Mouse (Mus musculus): ENCODE measurements around the gene Cdhr2. TPM values are rescaled to one million over a fixed set of nuclear protein-coding genes. Genes with fewer than 3 reads are reported as not detected.
A peak's percentile ranks its signal among the peaks of the same experiment; 100 is the strongest.

The Cdhr2 gene
- under 1 TPM; 0.07 to 0.08 TPM for total RNA-seq (2021)
- long read RNA-seq, experiment 1: 0 reads
- long read RNA-seq, experiment 2: 0 reads

GRCm38 (mm10) chr13:54701243-54701642 is at the start of gene Cdhr2:
TSS of gene Cdhr2 (plus strand) at chr13:54701461.
- no peak for DNase-seq (ENCODE audit: low spot score in 2 of 2)

- no peak for DNase-seq (ENCODE audit: low spot score in 2 of 2)
Measured at GRCm38 (mm10) chr13:54660877-54661276, 40.4 kb upstream of the Cdhr2 start.

GRCm38 (mm10) chr13:54661358-54661757 is 39.9 kb upstream of the Cdhr2 start:
- DNase-seq (ENCODE audit: low spot score in 2 of 2): no peak

- DNase-seq (ENCODE audit: low spot score in 2 of 2): no peak
Measured at GRCm38 (mm10) chr13:54663999-54664398, 37.3 kb upstream of the Cdhr2 start.

- no peak for DNase-seq (ENCODE audit: low spot score in 2 of 2)
Measured at GRCm38 (mm10) chr13:54664509-54664908, 36.8 kb upstream of the Cdhr2 start.

GRCm38 (mm10) chr13:54665062-54665461 is 36.2 kb upstream of the Cdhr2 start:
- DNase-seq (ENCODE audit: low spot score in 2 of 2): no peak

- no peak for DNase-seq (ENCODE audit: low spot score in 2 of 2)
Measured at GRCm38 (mm10) chr13:54670491-54670890, 30.8 kb upstream of the Cdhr2 start.

GRCm38 (mm10) chr13:54675895-54676590 is 25.2 kb upstream of the Cdhr2 start:
- no peak for DNase-seq (ENCODE audit: low spot score in 2 of 2)

GRCm38 (mm10) chr13:54678263-54678662 is 23.0 kb upstream of the Cdhr2 start:
- DNase-seq (ENCODE audit: low spot score in 2 of 2): no peak

- no peak for DNase-seq (ENCODE audit: low spot score in 2 of 2)
Measured at GRCm38 (mm10) chr13:54680184-54680853, 20.9 kb upstream of the Cdhr2 start.

GRCm38 (mm10) chr13:54681291-54681690 is 20.0 kb upstream of the Cdhr2 start:
- DNase-seq (ENCODE audit: low spot score in 2 of 2): no peak

- DNase-seq (ENCODE audit: low spot score in 2 of 2): no peak
Measured at GRCm38 (mm10) chr13:54683301-54683700, 18.0 kb upstream of the Cdhr2 start.

GRCm38 (mm10) chr13:54684140-54684896 is 16.9 kb upstream of the Cdhr2 start:
- no peak for DNase-seq (ENCODE audit: low spot score in 2 of 2)

- DNase-seq (ENCODE audit: low spot score in 2 of 2): peak in 1 of 2 experiments; percentile 32
Measured at GRCm38 (mm10) chr13:54685174-54685573, 16.1 kb upstream of the Cdhr2 start.

GRCm38 (mm10) chr13:54686139-54687053 is 14.9 kb upstream of the Cdhr2 start:
- no peak for DNase-seq (ENCODE audit: low spot score in 2 of 2)

GRCm38 (mm10) chr13:54687096-54687495 is 14.2 kb upstream of the Cdhr2 start:
- DNase-seq (ENCODE audit: low spot score in 2 of 2): peak; percentile 47 to 79

GRCm38 (mm10) chr13:54687575-54688424 is 13.5 kb upstream of the Cdhr2 start:
- peak; percentile 96 to 99 for DNase-seq (ENCODE audit: low spot score in 2 of 2)

- DNase-seq (ENCODE audit: low spot score in 2 of 2): no peak
Measured at GRCm38 (mm10) chr13:54690151-54690740, 11.0 kb upstream of the Cdhr2 start.

GRCm38 (mm10) chr13:54691737-54692136 is 9.5 kb upstream of the Cdhr2 start:
- no peak for DNase-seq (ENCODE audit: low spot score in 2 of 2)
